8 mouse cellular contexts compared by ENCODE assay signal in the genomic region with DNA sequence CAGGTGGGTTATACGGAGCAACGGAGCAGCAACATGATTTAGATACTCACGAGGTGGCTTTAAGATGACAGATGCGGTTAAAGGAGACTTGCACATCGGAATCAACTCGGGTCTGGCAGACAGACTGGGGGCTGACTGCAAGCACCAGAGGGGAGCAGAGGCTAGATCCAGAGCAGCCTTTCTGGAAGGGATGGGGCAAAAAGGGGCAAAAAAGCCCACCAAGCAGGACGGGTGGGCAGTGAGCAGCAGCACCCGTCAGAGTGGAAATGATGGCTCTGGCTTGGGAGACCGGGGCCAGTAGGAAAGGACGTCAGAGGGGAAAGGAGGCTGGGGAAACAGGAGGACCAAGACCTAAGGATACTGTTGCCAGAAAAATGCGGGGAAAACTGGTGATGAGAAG. TPM values are rescaled to one million over a fixed set of nuclear protein-coding genes. Genes with fewer than 3 reads are reported as not detected.
DNase-seq lines count a peak whose midpoint lies in the region; ATAC-seq and TF ChIP-seq lines count a peak whose summit lies in the region.

No protein-coding gene starts in this region.

- no peak for TF ChIP-seq EP300 in CH12.LX (IDR thresholded peaks at IDR 0.05; ENCODE audit: low read length)

- peaks cover 25% of the 10 kb centered on the region for H3K79me2 ChIP-seq in CH12.LX (replicated peaks; ENCODE audit: control insufficient read depth, extremely low read depth, insufficient read depth, poor library complexity, severe bottlenecking)

- no peak for DNase-seq in heart, adult 18-20 months
- DNase-seq in CH12.LX (ENCODE audit: extremely low read depth): no peak
- peak; percentile 6 to 24 for DNase-seq in frontal cortex, postnatal 10 days (ENCODE audit: low spot score in 2 of 2)
- no peak for DNase-seq in kidney, postnatal 4 days

- under 1% methylated on average over 11 of the region's 11 CpGs for WGBS in heart, embryonic 13.5 days
- under 1% methylated on average over 11 of the region's 11 CpGs for WGBS in bone marrow, adult 2 months
- WGBS in liver, embryonic 15.5 days (ENCODE audit: insufficient replicate concordance): under 1% methylated on average over 11 of the region's 11 CpGs
- under 1% methylated on average over 11 of the region's 11 CpGs for WGBS in stomach, embryonic 15.5 days

- no peak for ATAC-seq in heart, embryonic 13.5 days (ENCODE audit: extremely low read depth, insufficient number of reproducible peaks, low FRiP score, low TSS enrichment)
- ATAC-seq in liver, embryonic 15.5 days (ENCODE audit: insufficient read depth): no peak
- no peak for ATAC-seq in stomach, embryonic 15.5 days (ENCODE audit: insufficient read depth, low FRiP score, low read depth)

- TF ChIP-seq POLR2A in CH12.LX (IDR thresholded peaks at IDR 0.05; ENCODE audit: low read depth, low read length): no peak
- TF ChIP-seq POLR2A in bone marrow, adult 2 months (IDR thresholded peaks at IDR 0.05; ENCODE audit: borderline replicate concordance, control insufficient read depth, low read depth, low read length): no peak

- H3K4me1 ChIP-seq in heart, embryonic 13.5 days: peaks cover 25% of the 10 kb centered on the region
- peaks cover 2 to 37% of the 10 kb centered on the region in 2 experiments; a peak in 3 of 4 replicates for H3K4me1 ChIP-seq in CH12.LX (ENCODE audit: control insufficient read depth in 1 of 2, insufficient read depth in 2 of 2)
- peaks cover 5% of the 10 kb centered on the region for H3K4me1 ChIP-seq in bone marrow, adult 2 months (ENCODE audit: control insufficient read depth, insufficient read depth, low read length)
- peaks cover 23% of the 10 kb centered on the region for H3K4me1 ChIP-seq in liver, embryonic 15.5 days (replicated peaks)
- H3K4me1 ChIP-seq in stomach, embryonic 15.5 days: peaks cover 11% of the 10 kb centered on the region; the same call in 1 of the 2 replicates

- no peaks in the 10 kb centered on the region for H3K36me3 ChIP-seq in heart, embryonic 13.5 days
- peaks cover 0 to 11% of the 10 kb centered on the region in 2 experiments for H3K36me3 ChIP-seq in CH12.LX (replicated peaks in 1 of 2; ENCODE audit: control insufficient read depth in 1 of 2, insufficient read depth in 1 of 2, low read length in 1 of 2)
- no peaks in the 10 kb centered on the region for H3K36me3 ChIP-seq in liver, embryonic 15.5 days (replicated peaks)
- no peaks in the 10 kb centered on the region for H3K36me3 ChIP-seq in stomach, embryonic 15.5 days

- peak overlapping the region; percentile 89 for H3K4me3 ChIP-seq in heart, embryonic 13.5 days
- H3K4me3 ChIP-seq in CH12.LX (replicated peaks in 1 of 3; ENCODE audit: low read depth in 2 of 3, low read length in 2 of 3, poor library complexity in 1 of 3): peak overlapping the region; percentile 73 to 98 (median 93)
- peak overlapping the region; percentile 96 for H3K4me3 ChIP-seq in bone marrow, adult 2 months (replicated peaks; ENCODE audit: control insufficient read depth, low read depth, low read length)
- H3K4me3 ChIP-seq in liver, embryonic 15.5 days (replicated peaks): peak overlapping the region; percentile 72
- peak overlapping the region; percentile 83 for H3K4me3 ChIP-seq in stomach, embryonic 15.5 days (replicated peaks)

- TF ChIP-seq RAD21 in CH12.LX (IDR thresholded peaks at IDR 0.05; ENCODE audit: low read depth, low read length): no peak

- H3K9me3 ChIP-seq in heart, embryonic 13.5 days: no peaks in the 10 kb centered on the region
- no peaks in the 10 kb centered on the region for H3K9me3 ChIP-seq in CH12.LX (replicated peaks; ENCODE audit: low read length)
- H3K9me3 ChIP-seq in liver, embryonic 15.5 days (replicated peaks): no peaks in the 10 kb centered on the region
- H3K9me3 ChIP-seq in stomach, embryonic 15.5 days: no peaks in the 10 kb centered on the region

- H3K4me2 ChIP-seq in heart, embryonic 13.5 days: peak overlapping the region; percentile 98
- peak overlapping the region; percentile 92 for H3K4me2 ChIP-seq in CH12.LX (ENCODE audit: insufficient read depth, low read depth, poor library complexity, severe bottlenecking)
- H3K4me2 ChIP-seq in liver, embryonic 15.5 days: peak overlapping the region; percentile 79
- H3K4me2 ChIP-seq in stomach, embryonic 15.5 days: peak overlapping the region; percentile 90

- no peaks in the 10 kb centered on the region for H3K27me3 ChIP-seq in heart, embryonic 13.5 days (replicated peaks)
- no peaks in the 10 kb centered on the region for H3K27me3 ChIP-seq in CH12.LX (replicated peaks)
- no peaks in the 10 kb centered on the region for H3K27me3 ChIP-seq in liver, embryonic 15.5 days
- H3K27me3 ChIP-seq in stomach, embryonic 15.5 days (replicated peaks): no peaks in the 10 kb centered on the region

- H3K9ac ChIP-seq in heart, embryonic 13.5 days: peak overlapping the region; percentile 95
- peak overlapping the region; percentile 75 for H3K9ac ChIP-seq in CH12.LX (ENCODE audit: insufficient read depth, low read depth)
- peak overlapping the region; percentile 76 for H3K9ac ChIP-seq in liver, embryonic 15.5 days
- peak overlapping the region; percentile 86 for H3K9ac ChIP-seq in stomach, embryonic 15.5 days

- in situ Hi-C loops in CH12.LX (cut with MboI; ENCODE audit: low pct_ligation_motif_present, low pct_unique_long_range_greater_than_20kb, low sequenced_read_pairs): no loop called here

- no peak for TF ChIP-seq CTCF in CH12.LX (conservative IDR thresholded peaks at IDR 0.05 in 1 of 2, IDR thresholded peaks at IDR 0.05 in 1 of 2; ENCODE audit: low read depth in 2 of 2, low read length in 2 of 2)
- TF ChIP-seq CTCF in bone marrow, adult 2 months (IDR thresholded peaks at IDR 0.05; ENCODE audit: control insufficient read depth, insufficient read depth, low read length): no peak

- dilution Hi-C loops in CH12.LX (cut with MboI; ENCODE audit: extremely low pct_ligation_motif_present, extremely low pct_unique_long_range_greater_than_20kb, low sequenced_read_pairs): no loop called here

- peak overlapping the region; percentile 92 for H3K27ac ChIP-seq in heart, embryonic 13.5 days (replicated peaks)
- H3K27ac ChIP-seq in CH12.LX (ENCODE audit: insufficient read depth, low read depth): no peak overlapping the region
- peak overlapping the region; percentile 73 for H3K27ac ChIP-seq in bone marrow, adult 2 months (ENCODE audit: control insufficient read depth, insufficient read depth, low read depth, low read length, poor library complexity)
- peak overlapping the region; percentile 96 for H3K27ac ChIP-seq in liver, embryonic 15.5 days (replicated peaks)
- H3K27ac ChIP-seq in stomach, embryonic 15.5 days: peak overlapping the region; percentile 94

TF ChIP-seq in CH12.LX, 34 proteins besides CTCF, POLR2A, EP300 and RAD21:
- TF ChIP-seq ZNF384 (IDR thresholded peaks at IDR 0.05; ENCODE audit: low read depth, low read length): no peak
- TF ChIP-seq MAZ (IDR thresholded peaks at IDR 0.05; ENCODE audit: low read depth, low read length): no peak
- no peak for TF ChIP-seq IRF4 (IDR thresholded peaks at IDR 0.05; ENCODE audit: low read depth, low read length)
- no peak for TF ChIP-seq BHLHE40 (IDR thresholded peaks at IDR 0.05; ENCODE audit: low read depth, low read length)
- no peak for TF ChIP-seq MAX (IDR thresholded peaks at IDR 0.05; ENCODE audit: low read length)
- TF ChIP-seq HCFC1 (IDR thresholded peaks at IDR 0.05; ENCODE audit: low read depth, low read length): no peak

RNA-seq across cellular contexts. Expression of a gene that starts 0.7 kb away (rescaled TPM):
- polyA plus RNA-seq in heart, embryonic 13.5 days (2015; fragmentation: Nextera tagmentation; extraction: Ambion mirVana): 15.5 and 20.1 TPM in 2 replicates
- 10 to 100 TPM; 21.8 to 23.7 TPM for total RNA-seq in heart, adult 18-20 months (2021)
- total RNA-seq in CH12.LX (2012; rRNA removed): 6.0 and 7.7 TPM in 2 replicates
- 7.5 and 8.7 TPM in 2 replicates for total RNA-seq in CH12.LX (2014; rRNA removed)
- polyA plus RNA-seq in CH12.LX (2012; ENCODE audit: insufficient read length, low read depth): 15.7 and 25.1 TPM in 2 replicates
- 13.6 and 19.6 TPM in 2 replicates for polyA plus RNA-seq in bone marrow, adult 2 months (2011; ENCODE audit: insufficient read depth, insufficient read length, low replicate concordance, missing spikeins)
- 9.4 and 11.1 TPM in 2 replicates for polyA plus RNA-seq in liver, embryonic 15.5 days (2015; fragmentation: Nextera tagmentation; extraction: Ambion mirVana)
- polyA plus RNA-seq in stomach, embryonic 15.5 days (2015; fragmentation: Nextera tagmentation; extraction: Ambion mirVana): 22.7 and 25.4 TPM in 2 replicates

RNA-seq across cellular contexts. Expression of a gene that starts 44.4 kb away (rescaled TPM):
- 23.3 and 23.4 TPM in 2 replicates for polyA plus RNA-seq in heart, embryonic 13.5 days (2015; fragmentation: Nextera tagmentation; extraction: Ambion mirVana)
- 10 to 100 TPM; 15.7 to 18.7 TPM for total RNA-seq in heart, adult 18-20 months (2021)
- total RNA-seq in CH12.LX (2012; rRNA removed) (82.0 and 93.0 TPM in 2 replicates), CH12.LX (2014; rRNA removed) (108 and 114 TPM in 2 replicates)
- 103 and 121 TPM in 2 replicates for polyA plus RNA-seq in CH12.LX (2012; ENCODE audit: insufficient read length, low read depth)
- 12.8 and 19.0 TPM in 2 replicates for polyA plus RNA-seq in bone marrow, adult 2 months (2011; ENCODE audit: insufficient read depth, insufficient read length, low replicate concordance, missing spikeins)
- polyA plus RNA-seq in liver, embryonic 15.5 days (2015; fragmentation: Nextera tagmentation; extraction: Ambion mirVana): 16.2 and 16.5 TPM in 2 replicates
- 29.2 and 29.9 TPM in 2 replicates for polyA plus RNA-seq in stomach, embryonic 15.5 days (2015; fragmentation: Nextera tagmentation; extraction: Ambion mirVana)

Comparison
In these comparisons a context has a peak if more than half of its experiments do, and no peak if none do; other contexts are left out.
1. DNase-seq: peak in frontal cortex, postnatal 10 days (2 of 2); none in heart, adult 18-20 months (0 of 2), CH12.LX (single experiment) and kidney, postnatal 4 days (0 of 2).
2. Peak in every context shown above with its lines, with median percentiles within 50 percentile points of each other: H3K4me2 ChIP-seq, H3K4me3 ChIP-seq and H3K9ac ChIP-seq.